Mouse (Mus musculus): Measurements from ENCODE around the gene Mtfmt. TPM values are rescaled to one million over a fixed set of nuclear protein-coding genes. Genes with fewer than 3 reads are reported as not detected.

Gene Mtfmt
- polyA plus RNA-seq, 1 experiment from 2014 or later = 18.6 TPM

DNA sequence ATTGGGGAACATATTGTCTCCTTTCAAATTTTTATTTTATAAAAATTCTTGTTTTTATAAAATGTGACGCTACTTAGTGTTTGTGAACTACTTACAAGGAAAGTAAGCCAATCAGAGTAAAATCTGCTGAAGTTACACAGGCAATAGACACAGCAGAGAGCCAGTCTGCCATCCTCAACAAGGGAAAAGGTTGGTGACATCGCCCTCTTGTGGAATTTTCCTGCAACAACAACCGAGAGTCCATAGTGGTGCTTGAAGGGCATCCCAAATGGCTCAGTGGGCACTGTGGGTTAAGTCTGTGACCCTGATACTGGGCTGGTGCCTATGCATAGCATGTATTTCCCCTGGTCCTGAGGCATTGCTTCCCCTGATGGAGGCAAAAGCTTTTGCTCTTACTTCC is 3.3 kb upstream of the Mtfmt start:
- Histone ChIP-seq H3K36me3 (no peaks in the 10 kb centered on the region), H3K27ac (no peak overlapping the region), H3K9me3 (no peaks in the 10 kb centered on the region), H3K27me3 (replicated peaks) (0 out of 2 replicates have a peak, but pooled peaks cover 2% of the 10 kb centered on the region), H3K9ac (no peak overlapping the region), H3K4me3 (replicated peaks) (no peak overlapping the region), H3K4me2 (replicated peaks) (no peak overlapping the region), H3K4me1 (replicated peaks) (0 out of 2 replicates have a peak, but pooled peaks cover 2% of the 10 kb centered on the region)
- 1% methylated on average over 3 of the region's 3 CpGs for WGBS
- no peak for ATAC-seq

DNA sequence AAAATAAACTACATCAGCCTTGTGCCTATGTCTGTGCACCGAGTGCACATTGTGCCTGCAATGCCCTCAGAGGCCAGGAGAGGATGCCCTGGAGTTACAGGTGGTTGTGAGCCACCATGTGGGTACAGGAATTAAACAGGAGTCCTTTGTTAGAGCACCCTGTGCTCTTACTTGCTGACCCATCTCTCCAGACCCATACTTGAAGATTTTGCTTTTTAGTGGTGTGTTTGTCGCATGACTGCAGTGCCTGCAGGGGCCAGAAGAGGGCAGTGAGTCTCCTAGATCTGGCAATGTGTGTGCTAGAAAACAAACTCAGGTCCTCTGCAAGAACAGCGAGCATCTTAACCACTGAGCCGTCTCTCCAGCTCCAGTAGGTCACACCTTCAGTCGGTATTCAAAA is 1.4 kb upstream of the Mtfmt start:
- no peak overlapping the region for H3K27ac ChIP-seq
- WGBS = 62% methylated on average over 5 of the region's 5 CpGs
- H3K9ac ChIP-seq = no peak overlapping the region
- H3K4me1 ChIP-seq (replicated peaks) = 0 out of 2 replicates have a peak, but pooled peaks cover 2% of the 10 kb centered on the region
- H3K4me2 ChIP-seq (replicated peaks) = no peak overlapping the region
- H3K9me3 ChIP-seq = no peaks in the 10 kb centered on the region
- H3K36me3 ChIP-seq = no peaks in the 10 kb centered on the region
- H3K4me3 ChIP-seq (replicated peaks) = no peak overlapping the region
- ATAC-seq = no peak
- H3K27me3 ChIP-seq (replicated peaks) = 0 out of 2 replicates have a peak, but pooled peaks cover 2% of the 10 kb centered on the region

DNA sequence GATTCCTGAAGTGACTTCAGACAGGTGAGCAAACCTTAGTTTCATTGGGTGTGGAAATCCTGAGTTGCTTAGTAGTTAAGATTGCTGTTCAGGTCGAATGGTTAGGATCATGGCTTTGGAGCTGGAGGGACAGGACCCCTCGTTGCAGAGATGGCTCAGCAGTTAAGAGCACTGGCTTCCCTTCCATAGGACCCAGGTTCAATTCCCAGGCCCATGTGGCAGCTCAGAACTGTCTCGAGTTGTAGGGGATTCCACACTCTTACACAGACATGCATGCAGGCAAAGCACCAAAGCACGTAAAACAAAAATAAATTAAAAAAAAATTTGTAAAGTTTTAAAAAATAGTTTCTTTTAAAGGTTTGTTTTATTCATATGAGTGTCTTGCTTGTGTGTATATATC is 371 bp upstream of the Mtfmt start:
- Histone ChIP-seq H3K36me3 (no peaks in the 10 kb centered on the region), H3K9ac (no peak overlapping the region), H3K27me3 (replicated peaks) (0 out of 2 replicates have a peak, but pooled peaks cover 2% of the 10 kb centered on the region), H3K4me1 (replicated peaks) (0 out of 2 replicates have a peak, but pooled peaks cover 2% of the 10 kb centered on the region), H3K9me3 (no peaks in the 10 kb centered on the region), H3K27ac (no peak overlapping the region), H3K4me2 (replicated peaks) (no peak overlapping the region), H3K4me3 (replicated peaks) (no peak overlapping the region)
- 0 out of 2 replicates have a peak, but pooled peaks have one; percentile 6 for ATAC-seq
- WGBS = 74% methylated on average over 4 of the region's 4 CpGs

DNA sequence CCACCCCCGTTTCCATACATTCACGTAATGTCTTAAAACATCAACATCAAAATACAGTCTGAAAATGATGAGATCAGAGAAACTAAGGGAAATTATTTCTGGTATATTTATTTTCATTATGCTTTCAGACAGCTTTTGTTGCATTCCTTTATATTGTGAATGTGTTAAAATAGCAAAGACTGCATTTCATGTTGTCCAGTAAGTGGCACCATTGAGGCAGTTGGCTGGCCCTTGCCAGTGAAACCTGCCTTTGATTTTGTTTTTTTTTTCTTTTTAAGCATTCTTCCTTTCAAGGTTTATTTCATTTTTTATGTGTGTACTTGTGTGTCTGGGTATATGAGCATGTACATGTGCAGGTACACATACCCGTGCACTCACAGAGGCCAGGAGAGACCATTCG is 9.1 kb downstream of the Mtfmt start:
- WGBS = 96% methylated on average over 4 of the region's 4 CpGs

DNA sequence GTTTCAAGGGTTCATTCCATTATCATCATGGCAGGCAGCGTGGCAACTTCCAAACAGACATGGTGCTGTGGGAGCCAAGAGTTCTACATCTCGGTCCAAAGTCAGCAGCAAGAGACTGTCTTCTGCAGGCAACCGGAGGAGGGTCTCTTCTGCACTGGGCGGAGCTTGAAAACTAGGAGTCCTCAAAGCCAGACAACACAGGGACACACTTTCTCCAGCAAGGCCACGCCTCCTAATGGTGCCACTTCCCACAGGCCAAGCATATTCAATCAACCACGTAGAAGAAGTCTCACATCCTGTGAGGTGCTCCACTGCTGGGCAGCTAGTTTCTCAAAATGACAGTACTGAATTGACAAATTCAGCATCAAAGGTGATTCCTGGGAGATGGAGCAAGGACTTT is 12.4 kb downstream of the Mtfmt start:
- H3K4me2 ChIP-seq (replicated peaks) = no peak overlapping the region
- H3K36me3 ChIP-seq = peaks cover 15% of the 10 kb centered on the region
- H3K9me3 ChIP-seq = no peaks in the 10 kb centered on the region
- no peaks in the 10 kb centered on the region for H3K27me3 ChIP-seq (replicated peaks)
- 89% methylated on average over 6 of the region's 6 CpGs for WGBS
- H3K4me3 ChIP-seq (replicated peaks) = no peak overlapping the region
- no peak overlapping the region for H3K9ac ChIP-seq
- H3K4me1 ChIP-seq (replicated peaks) = no peaks in the 10 kb centered on the region
- no peak overlapping the region for H3K27ac ChIP-seq
- ATAC-seq = no peak

More for the DNA sequence above, 9.1 kb downstream of the Mtfmt start:
- Histone ChIP-seq H3K4me3 (replicated peaks) (no peak overlapping the region), H3K4me2 (replicated peaks) (no peak overlapping the region), H3K27me3 (replicated peaks) (no peaks in the 10 kb centered on the region), H3K9ac (no peak overlapping the region), H3K27ac (no peak overlapping the region), H3K36me3 (peaks cover 28% of the 10 kb centered on the region), H3K4me1 (replicated peaks) (no peaks in the 10 kb centered on the region), H3K9me3 (no peaks in the 10 kb centered on the region)
- no peak for ATAC-seq

DNA sequence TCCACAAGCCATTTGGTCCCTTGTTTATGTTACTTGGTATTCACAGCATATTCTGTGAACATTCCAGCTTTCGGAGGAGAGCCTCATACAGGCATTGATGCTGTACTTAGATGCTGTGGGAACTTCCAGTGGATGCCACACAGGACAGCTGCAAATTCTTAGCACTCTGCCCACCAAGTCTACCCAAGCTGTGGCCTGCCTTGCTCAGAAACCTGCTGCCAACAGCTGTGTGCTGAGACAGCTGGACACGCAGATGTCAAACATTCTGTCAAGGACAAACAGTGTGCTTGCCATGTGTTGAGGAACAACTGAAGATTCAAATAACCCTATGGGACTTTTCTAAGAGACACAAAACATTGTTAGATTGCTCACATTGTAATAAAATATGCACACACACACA is 23.4 kb downstream of the Mtfmt start:
- Histone ChIP-seq H3K4me2 (replicated peaks) (no peak overlapping the region), H3K27ac (no peak overlapping the region), H3K27me3 (replicated peaks) (no peaks in the 10 kb centered on the region), H3K4me3 (replicated peaks) (no peak overlapping the region), H3K36me3 (no peaks in the 10 kb centered on the region), H3K4me1 (replicated peaks) (peaks cover 7% of the 10 kb centered on the region), H3K9me3 (no peaks in the 10 kb centered on the region), H3K9ac (no peak overlapping the region)
- no peak for ATAC-seq
- WGBS = 71% methylated on average over 2 of the region's 2 CpGs

DNA sequence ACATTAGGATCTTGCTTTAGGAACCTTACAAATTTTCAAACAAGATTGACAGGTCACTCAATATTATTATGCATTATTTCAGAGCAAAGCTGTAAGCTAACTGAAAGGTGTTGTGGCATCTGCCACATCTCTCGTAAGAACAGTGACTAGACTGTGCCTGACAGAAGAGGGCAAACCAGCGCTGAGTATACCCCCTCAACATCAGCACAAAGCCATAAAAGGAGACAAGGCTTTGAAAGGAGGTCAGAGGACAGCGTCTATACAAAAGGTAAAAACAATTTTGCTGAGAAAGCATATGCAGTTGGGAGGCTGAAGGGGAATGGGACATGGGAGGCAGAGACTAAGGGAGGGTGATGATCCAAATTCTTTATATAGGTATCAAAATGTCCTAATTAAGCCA is 24.6 kb downstream of the Mtfmt start:
- Histone ChIP-seq H3K9ac (no peak overlapping the region), H3K36me3 (no peaks in the 10 kb centered on the region), H3K4me2 (replicated peaks) (peak overlapping the region; percentile 69), H3K9me3 (no peaks in the 10 kb centered on the region), H3K4me3 (replicated peaks) (no peak overlapping the region), H3K4me1 (replicated peaks) (peaks cover 7% of the 10 kb centered on the region), H3K27ac (0 out of 2 replicates have a peak overlapping the region, but pooled peaks have one; percentile 80), H3K27me3 (replicated peaks) (no peaks in the 10 kb centered on the region)
- WGBS = 46% methylated on average over 3 of the region's 3 CpGs
- ATAC-seq = peak; percentile 21; the same call in 1 of the 2 replicates

DNA sequence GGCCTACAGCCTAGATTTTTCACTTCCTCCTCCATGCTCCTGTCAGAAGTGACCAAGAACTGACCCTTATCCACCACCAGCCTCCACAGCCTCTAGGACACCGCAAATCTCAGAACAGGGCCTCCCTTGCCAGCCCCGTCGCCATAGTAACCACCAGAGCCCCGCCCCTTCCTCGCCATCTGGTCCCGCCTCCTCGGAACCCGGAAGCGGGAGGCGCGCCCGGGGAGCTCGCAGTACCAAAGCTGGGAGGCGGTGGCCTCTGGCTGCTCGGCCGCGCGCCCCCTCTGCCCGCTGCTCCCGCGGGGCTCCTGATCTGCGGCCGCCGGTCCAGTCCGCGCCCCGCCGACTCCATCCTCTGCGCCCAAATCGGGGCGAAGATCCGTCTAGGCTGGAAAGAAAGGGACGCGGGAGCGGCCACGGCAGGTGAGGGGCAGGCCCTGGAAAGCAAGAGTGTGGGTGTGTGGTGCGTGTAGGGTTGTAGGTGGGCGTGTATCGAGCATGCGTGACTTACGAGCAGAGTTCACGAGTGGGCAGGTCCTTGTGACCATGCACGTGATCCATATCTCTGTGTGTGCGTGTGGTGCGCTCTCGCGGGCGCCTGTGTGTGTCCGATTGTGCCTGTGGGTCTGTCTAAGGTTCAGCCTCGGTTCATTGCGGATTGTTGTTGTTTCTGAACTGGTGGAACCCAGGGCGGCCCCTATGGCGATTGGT is 25.3 kb downstream of the Mtfmt start, which contains the start of gene Spg21:
Spg21 (plus strand) TSS at position 216 of the 711 bp plus-strand sequence.
- H3K27ac ChIP-seq = peak within 1 kb of the TSS; percentile 80
- WGBS = under 1% methylated on average over 53 of the region's 53 CpGs
- H3K9ac ChIP-seq = peak within 1 kb of the TSS; percentile 80
- peak; percentile 98 for ATAC-seq
- 0 out of 2 replicates have a peak, but pooled peaks cover 3% of the 10 kb centered on the region for H3K36me3 ChIP-seq
- H3K4me2 ChIP-seq (replicated peaks) = peak within 1 kb of the TSS; percentile 69
- H3K9me3 ChIP-seq = no peaks in the 10 kb centered on the region
- H3K4me1 ChIP-seq (replicated peaks) = peaks cover 7% of the 10 kb centered on the region
- peak within 1 kb of the TSS; percentile 83 for H3K4me3 ChIP-seq (replicated peaks)
- no peaks in the 10 kb centered on the region for H3K27me3 ChIP-seq (replicated peaks)

DNA sequence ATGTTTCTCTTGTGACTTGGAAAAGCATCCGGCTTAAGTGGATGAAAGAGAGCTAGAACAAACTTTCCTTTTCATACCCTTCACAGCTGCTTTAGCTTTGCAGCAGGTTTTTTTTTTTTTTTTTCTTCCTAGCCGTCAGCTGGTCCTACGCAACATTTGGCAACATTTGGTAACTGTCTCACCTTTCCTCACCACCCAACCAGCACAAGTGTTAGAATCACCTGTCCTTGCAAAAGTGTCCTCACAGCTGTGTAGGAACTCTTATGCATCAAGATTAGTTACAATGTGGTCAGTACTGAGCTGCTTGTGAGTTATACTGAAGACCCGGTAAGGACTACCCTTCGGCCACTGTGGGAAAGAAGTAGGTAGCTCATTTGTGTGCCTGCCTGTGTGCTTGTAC is 27.0 kb downstream of the Mtfmt start:
- Histone ChIP-seq H3K9me3 (no peaks in the 10 kb centered on the region), H3K4me1 (replicated peaks) (peaks cover 7% of the 10 kb centered on the region), H3K27ac (no peak overlapping the region), H3K4me3 (replicated peaks) (no peak overlapping the region), H3K9ac (no peak overlapping the region), H3K36me3 (0 out of 2 replicates have a peak, but pooled peaks cover 3% of the 10 kb centered on the region), H3K27me3 (replicated peaks) (no peaks in the 10 kb centered on the region), H3K4me2 (replicated peaks) (no peak overlapping the region)
- no peak for ATAC-seq
- 85% methylated on average over 5 of the region's 5 CpGs for WGBS

DNA sequence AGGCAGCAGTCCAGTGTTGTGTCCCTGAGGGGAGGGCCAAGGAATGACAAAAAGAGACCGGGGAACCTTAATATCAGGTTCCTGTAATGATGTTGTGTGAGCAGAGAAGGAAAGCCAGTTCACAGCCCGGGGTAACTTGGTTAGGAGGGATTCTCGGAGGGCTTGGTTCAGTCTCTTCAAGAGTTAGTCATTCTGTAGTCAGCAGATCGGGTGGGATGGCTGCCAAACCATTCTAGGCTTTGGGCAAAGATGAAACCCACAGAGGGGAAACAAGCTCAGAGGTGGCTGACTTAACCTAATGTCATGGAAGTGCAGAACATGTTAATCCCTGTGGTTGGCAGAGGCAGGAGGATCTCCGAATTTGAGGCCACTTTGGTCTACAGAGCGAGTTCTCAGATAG is 28.6 kb downstream of the Mtfmt start:
- H3K4me3 ChIP-seq (replicated peaks) = no peak overlapping the region
- H3K9ac ChIP-seq = no peak overlapping the region
- WGBS = 91% methylated on average over 6 of the region's 6 CpGs
- no peak for ATAC-seq
- 0 out of 2 replicates have a peak, but pooled peaks cover 3% of the 10 kb centered on the region for H3K36me3 ChIP-seq
- H3K4me2 ChIP-seq (replicated peaks) = no peak overlapping the region
- no peaks in the 10 kb centered on the region for H3K27me3 ChIP-seq (replicated peaks)
- no peaks in the 10 kb centered on the region for H3K9me3 ChIP-seq
- peaks cover 7% of the 10 kb centered on the region for H3K4me1 ChIP-seq (replicated peaks)
- no peak overlapping the region for H3K27ac ChIP-seq

DNA sequence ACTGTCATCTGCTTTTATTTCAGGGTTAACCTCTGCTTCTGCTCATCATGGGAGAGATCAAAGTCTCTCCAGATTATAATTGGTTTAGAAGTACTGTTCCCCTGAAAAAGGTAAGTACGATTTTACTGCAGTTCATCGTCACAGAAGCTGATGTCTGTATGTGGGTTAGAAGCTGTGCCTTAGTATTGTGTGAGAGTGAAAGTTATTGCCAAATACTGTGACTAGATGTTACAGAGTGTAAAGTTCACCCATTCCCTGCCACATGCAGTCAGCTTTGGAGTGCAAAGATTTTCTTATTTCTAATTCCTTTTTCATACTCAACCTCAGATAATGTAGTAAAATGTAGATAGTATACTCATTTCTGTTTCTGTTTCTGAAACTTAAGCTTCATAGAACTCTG is 29.7 kb downstream of the Mtfmt start:
- Histone ChIP-seq H3K4me3 (replicated peaks) (no peak overlapping the region), H3K27me3 (replicated peaks) (no peaks in the 10 kb centered on the region), H3K4me1 (replicated peaks) (peaks cover 7% of the 10 kb centered on the region), H3K27ac (no peak overlapping the region), H3K4me2 (replicated peaks) (no peak overlapping the region), H3K9me3 (no peaks in the 10 kb centered on the region), H3K9ac (no peak overlapping the region), H3K36me3 (0 out of 2 replicates have a peak, but pooled peaks cover 3% of the 10 kb centered on the region)
- WGBS = 90% methylated on average over 2 of the region's 2 CpGs
- ATAC-seq = no peak

DNA sequence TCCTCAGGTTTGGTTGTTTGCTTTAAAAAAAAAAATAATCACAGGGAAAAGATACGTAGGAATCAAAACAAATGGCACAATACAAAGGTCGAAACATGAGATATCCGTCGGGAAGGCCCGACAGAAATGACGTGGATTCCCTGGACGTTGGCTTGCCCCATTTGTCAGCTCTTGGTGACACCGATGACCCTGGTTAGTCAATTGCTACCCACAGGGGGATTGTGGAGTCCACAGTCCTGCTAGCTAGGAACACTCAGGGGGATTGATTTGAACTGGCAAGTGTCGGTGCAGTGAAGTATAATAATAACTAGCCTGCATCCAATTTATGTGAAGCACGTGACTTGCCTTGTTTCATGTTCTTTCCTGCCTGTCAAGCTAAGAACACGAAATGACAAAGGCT is 32.1 kb downstream of the Mtfmt start:
- ATAC-seq = no peak
- H3K27me3 ChIP-seq (replicated peaks) = no peaks in the 10 kb centered on the region
- H3K9me3 ChIP-seq = no peaks in the 10 kb centered on the region
- H3K27ac ChIP-seq = no peak overlapping the region
- no peaks in the 10 kb centered on the region for H3K4me1 ChIP-seq (replicated peaks)
- H3K4me2 ChIP-seq (replicated peaks) = no peak overlapping the region
- peaks cover 3% of the 10 kb centered on the region; the same call in 1 of the 2 replicates for H3K36me3 ChIP-seq
- no peak overlapping the region for H3K4me3 ChIP-seq (replicated peaks)
- H3K9ac ChIP-seq = no peak overlapping the region
- 64% methylated on average over 11 of the region's 11 CpGs for WGBS

DNA sequence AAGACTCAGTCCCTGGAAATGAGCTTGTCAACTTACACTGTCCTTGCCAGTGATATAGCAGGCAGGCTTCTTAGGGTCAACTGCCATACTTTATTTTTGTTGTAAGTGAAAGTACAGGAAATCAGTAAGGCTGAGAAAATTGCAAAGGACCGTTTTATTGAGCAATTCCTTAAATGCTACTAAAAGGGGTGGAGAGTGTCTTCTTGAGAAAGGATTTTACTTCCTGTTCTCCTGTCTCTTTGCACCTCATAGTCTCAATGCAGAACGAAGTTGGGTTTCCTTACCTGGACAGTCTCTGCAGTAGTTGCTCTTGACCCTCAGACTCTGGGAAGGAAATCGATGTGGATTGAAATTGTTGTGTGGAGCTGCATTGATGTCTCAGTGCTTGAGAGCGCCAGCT is 37.2 kb downstream of the Mtfmt start:
- ATAC-seq = no peak
- H3K27me3 ChIP-seq (replicated peaks) = no peaks in the 10 kb centered on the region
- H3K4me3 ChIP-seq (replicated peaks) = no peak overlapping the region
- H3K4me1 ChIP-seq (replicated peaks) = no peaks in the 10 kb centered on the region
- WGBS = 91% methylated on average over 4 of the region's 4 CpGs
- H3K9ac ChIP-seq = no peak overlapping the region
- no peak overlapping the region for H3K27ac ChIP-seq
- peaks cover 10% of the 10 kb centered on the region; the same call in 1 of the 2 replicates for H3K36me3 ChIP-seq
- H3K9me3 ChIP-seq = no peaks in the 10 kb centered on the region
- no peak overlapping the region for H3K4me2 ChIP-seq (replicated peaks)

Data from intestine, embryonic 15.5 days (tissue).